Mouse (Mus musculus) ES-Bruce4 (cell line): ENCODE data around the gene Gm2696.

Experiments
- CTCF ChIP-seq: IDR thresholded peaks from one replicate; pipeline ENCODE4 v1.8.1; 2011; ENCODE audit warnings: low read depth, low read length
- EP300 ChIP-seq: IDR thresholded peaks from 2 replicates; pipeline ENCODE4 v1.6.1; 2011; ENCODE audit warnings: low read depth, low read length; ENCODE audit not compliant: insufficient read depth
- POLR2A ChIP-seq: IDR thresholded peaks from one replicate; pipeline ENCODE4 v1.8.1; 2011; ENCODE audit warnings: low read length; ENCODE audit not compliant: insufficient read depth

DNA sequence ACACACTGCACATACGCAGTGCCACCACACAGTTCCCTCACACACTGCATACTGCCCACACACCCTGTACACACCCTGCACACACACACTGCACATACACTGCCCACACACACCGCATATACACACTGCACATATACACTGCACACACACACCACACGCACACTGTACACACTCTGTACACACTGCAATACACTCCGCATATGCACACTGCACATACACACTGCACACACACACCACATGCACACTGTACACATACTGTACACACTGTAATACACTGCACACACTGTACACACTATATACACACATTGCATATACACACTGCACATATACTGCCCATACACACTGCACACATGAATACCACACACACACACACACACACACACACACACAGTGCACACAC lies 4.0 kb downstream of the Gm2696 start:
- no peak for TF ChIP-seq CTCF
- TF ChIP-seq EP300 = no peak
- TF ChIP-seq POLR2A = no peak
